Mouse (Mus musculus): ENCODE measurements at regions not wholly inside any gene's neighbourhood (a gene's known extent, or its start where the extent isn't known, plus 50 kb on each side); places are given as distances from the start of the nearest gene placed in this dataset.

GRCm38 (mm10) chr17:64425811-64426210 lies 94.1 kb upstream of the Pja2 start:
- 97% methylated on average over 1 of the region's 1 CpGs for WGBS
- DNase-seq (ENCODE audit: low spot score) = no peak

GRCm38 (mm10) chr17:64426536-64426935 lies 94.8 kb upstream of the Pja2 start:
- 84% methylated on average over 5 of the region's 5 CpGs for WGBS
- no peak for ATAC-seq (ENCODE audit: low FRiP score)
- H3K36me3 ChIP-seq (ENCODE audit: control insufficient read depth, insufficient read depth, low read length) = no peaks in the 10 kb centered on the region
- H3K27ac ChIP-seq (ENCODE audit: low read depth, low read length) = no peak overlapping the region
- H3K4me1 ChIP-seq (replicated peaks; ENCODE audit: control insufficient read depth, insufficient read depth, low read length) = no peaks in the 10 kb centered on the region
- no peak overlapping the region for H3K4me2 ChIP-seq (replicated peaks; ENCODE audit: low read depth, low read length)
- no peaks in the 10 kb centered on the region for H3K9me3 ChIP-seq (ENCODE audit: control insufficient read depth, low read length)
- DNase-seq (ENCODE audit: low spot score) = no peak
- no peak overlapping the region for H3K9ac ChIP-seq (ENCODE audit: low read depth, low read length)
- H3K27me3 ChIP-seq (ENCODE audit: control insufficient read depth, insufficient read depth, low read length) = no peaks in the 10 kb centered on the region
- H3K4me3 ChIP-seq (ENCODE audit: low read depth, low read length) = no peak overlapping the region

More at GRCm38 (mm10) chr17:64425811-64426210, 94.1 kb upstream of the Pja2 start:
- Histone ChIP-seq H3K9me3 (ENCODE audit: control insufficient read depth, low read length) (no peaks in the 10 kb centered on the region), H3K9ac (ENCODE audit: low read depth, low read length) (no peak overlapping the region), H3K27ac (ENCODE audit: low read depth, low read length) (no peak overlapping the region), H3K4me3 (ENCODE audit: low read depth, low read length) (no peak overlapping the region), H3K4me1 (replicated peaks; ENCODE audit: control insufficient read depth, insufficient read depth, low read length) (no peaks in the 10 kb centered on the region), H3K4me2 (replicated peaks; ENCODE audit: low read depth, low read length) (no peak overlapping the region), H3K27me3 (ENCODE audit: control insufficient read depth, insufficient read depth, low read length) (no peaks in the 10 kb centered on the region), H3K36me3 (ENCODE audit: control insufficient read depth, insufficient read depth, low read length) (no peaks in the 10 kb centered on the region)
- ATAC-seq (ENCODE audit: low FRiP score) = no peak

GRCm38 (mm10) chr17:64439571-64439970 lies 107.9 kb upstream of the Pja2 start:
- H3K4me1 ChIP-seq (replicated peaks; ENCODE audit: control insufficient read depth, insufficient read depth, low read length) = no peaks in the 10 kb centered on the region
- ATAC-seq (ENCODE audit: low FRiP score) = no peak
- no peak for DNase-seq (ENCODE audit: low spot score)
- H3K9ac ChIP-seq (ENCODE audit: low read depth, low read length) = no peak overlapping the region
- no peaks in the 10 kb centered on the region for H3K27me3 ChIP-seq (ENCODE audit: control insufficient read depth, insufficient read depth, low read length)
- H3K9me3 ChIP-seq (ENCODE audit: control insufficient read depth, low read length) = no peaks in the 10 kb centered on the region
- no peak overlapping the region for H3K4me3 ChIP-seq (ENCODE audit: low read depth, low read length)
- no peak overlapping the region for H3K27ac ChIP-seq (ENCODE audit: low read depth, low read length)
- WGBS = 92% methylated on average over 1 of the region's 1 CpGs
- no peaks in the 10 kb centered on the region for H3K36me3 ChIP-seq (ENCODE audit: control insufficient read depth, insufficient read depth, low read length)
- H3K4me2 ChIP-seq (replicated peaks; ENCODE audit: low read depth, low read length) = no peak overlapping the region

GRCm38 (mm10) chr17:64454736-64455135 lies 123.0 kb upstream of the Pja2 start:
- no peaks in the 10 kb centered on the region for H3K4me1 ChIP-seq (replicated peaks; ENCODE audit: control insufficient read depth, insufficient read depth, low read length)
- no peak overlapping the region for H3K27ac ChIP-seq (ENCODE audit: low read depth, low read length)
- DNase-seq (ENCODE audit: low spot score) = no peak
- no peak overlapping the region for H3K4me2 ChIP-seq (replicated peaks; ENCODE audit: low read depth, low read length)
- H3K9me3 ChIP-seq (ENCODE audit: control insufficient read depth, low read length) = no peaks in the 10 kb centered on the region
- no peak overlapping the region for H3K9ac ChIP-seq (ENCODE audit: low read depth, low read length)
- no peak overlapping the region for H3K4me3 ChIP-seq (ENCODE audit: low read depth, low read length)
- H3K27me3 ChIP-seq (ENCODE audit: control insufficient read depth, insufficient read depth, low read length) = no peaks in the 10 kb centered on the region
- H3K36me3 ChIP-seq (ENCODE audit: control insufficient read depth, insufficient read depth, low read length) = no peaks in the 10 kb centered on the region
- no peak for ATAC-seq (ENCODE audit: low FRiP score)
- 66% methylated on average over 2 of the region's 2 CpGs for WGBS

- no peaks in the 10 kb centered on the region for H3K4me1 ChIP-seq (replicated peaks; ENCODE audit: control insufficient read depth, insufficient read depth, low read length)
- WGBS = 82% methylated on average over 7 of the region's 7 CpGs
- H3K4me3 ChIP-seq (ENCODE audit: low read depth, low read length) = no peak overlapping the region
- ATAC-seq (ENCODE audit: low FRiP score) = no peak
- H3K9ac ChIP-seq (ENCODE audit: low read depth, low read length) = no peak overlapping the region
- no peak overlapping the region for H3K4me2 ChIP-seq (replicated peaks; ENCODE audit: low read depth, low read length)
- no peaks in the 10 kb centered on the region for H3K27me3 ChIP-seq (ENCODE audit: control insufficient read depth, insufficient read depth, low read length)
- H3K36me3 ChIP-seq (ENCODE audit: control insufficient read depth, insufficient read depth, low read length) = no peaks in the 10 kb centered on the region
- no peaks in the 10 kb centered on the region for H3K9me3 ChIP-seq (ENCODE audit: control insufficient read depth, low read length)
- DNase-seq (ENCODE audit: low spot score) = no peak
- no peak overlapping the region for H3K27ac ChIP-seq (ENCODE audit: low read depth, low read length)
Observed at GRCm38 (mm10) chr17:64466273-64466672, 134.3 kb upstream of the Man2a1 start.

- ATAC-seq (ENCODE audit: low FRiP score) (no peak), DNase-seq (ENCODE audit: low spot score) (no peak)
- H3K4me3 ChIP-seq (ENCODE audit: low read depth, low read length) = no peak overlapping the region
- no peak overlapping the region for H3K9ac ChIP-seq (ENCODE audit: low read depth, low read length)
- no peaks in the 10 kb centered on the region for H3K36me3 ChIP-seq (ENCODE audit: control insufficient read depth, insufficient read depth, low read length)
- no peak overlapping the region for H3K27ac ChIP-seq (ENCODE audit: low read depth, low read length)
- H3K4me2 ChIP-seq (replicated peaks; ENCODE audit: low read depth, low read length) = no peak overlapping the region
- 82% methylated on average over 9 of the region's 9 CpGs for WGBS
- H3K27me3 ChIP-seq (ENCODE audit: control insufficient read depth, insufficient read depth, low read length) = no peaks in the 10 kb centered on the region
- no peaks in the 10 kb centered on the region for H3K4me1 ChIP-seq (replicated peaks; ENCODE audit: control insufficient read depth, insufficient read depth, low read length)
- H3K9me3 ChIP-seq (ENCODE audit: control insufficient read depth, low read length) = no peaks in the 10 kb centered on the region
Observed at GRCm38 (mm10) chr17:64466746-64467145, 133.8 kb upstream of the Man2a1 start.

- H3K27ac ChIP-seq (ENCODE audit: low read depth, low read length) = no peak overlapping the region
- no peaks in the 10 kb centered on the region for H3K4me1 ChIP-seq (replicated peaks; ENCODE audit: control insufficient read depth, insufficient read depth, low read length)
- no peak overlapping the region for H3K4me2 ChIP-seq (replicated peaks; ENCODE audit: low read depth, low read length)
- H3K4me3 ChIP-seq (ENCODE audit: low read depth, low read length) = no peak overlapping the region
- no peak overlapping the region for H3K9ac ChIP-seq (ENCODE audit: low read depth, low read length)
- no peaks in the 10 kb centered on the region for H3K9me3 ChIP-seq (ENCODE audit: control insufficient read depth, low read length)
- DNase-seq (ENCODE audit: low spot score) (no peak), ATAC-seq (ENCODE audit: low FRiP score) (no peak)
- H3K27me3 ChIP-seq (ENCODE audit: control insufficient read depth, insufficient read depth, low read length) = no peaks in the 10 kb centered on the region
- no peaks in the 10 kb centered on the region for H3K36me3 ChIP-seq (ENCODE audit: control insufficient read depth, insufficient read depth, low read length)
- 69% methylated on average over 10 of the region's 12 CpGs for WGBS
Observed at GRCm38 (mm10) chr17:64467297-64467696, 133.2 kb upstream of the Man2a1 start.

- Histone ChIP-seq H3K4me2 (replicated peaks; ENCODE audit: low read depth, low read length) (no peak overlapping the region), H3K36me3 (ENCODE audit: control insufficient read depth, insufficient read depth, low read length) (no peaks in the 10 kb centered on the region), H3K27ac (ENCODE audit: low read depth, low read length) (no peak overlapping the region), H3K4me3 (ENCODE audit: low read depth, low read length) (no peak overlapping the region), H3K9me3 (ENCODE audit: control insufficient read depth, low read length) (no peaks in the 10 kb centered on the region), H3K4me1 (replicated peaks; ENCODE audit: control insufficient read depth, insufficient read depth, low read length) (no peaks in the 10 kb centered on the region), H3K9ac (ENCODE audit: low read depth, low read length) (no peak overlapping the region), H3K27me3 (ENCODE audit: control insufficient read depth, insufficient read depth, low read length) (no peaks in the 10 kb centered on the region)
- WGBS = 31% methylated on average over 12 of the region's 12 CpGs
- DNase-seq (ENCODE audit: low spot score) = peak; percentile 19
- no peak for ATAC-seq (ENCODE audit: low FRiP score)
Observed at GRCm38 (mm10) chr17:64469754-64470400, 130.7 kb upstream of the Man2a1 start.

- ATAC-seq (ENCODE audit: low FRiP score) = no peak
- WGBS = 32% methylated on average over 1 of the region's 1 CpGs
- no peak overlapping the region for H3K4me3 ChIP-seq (ENCODE audit: low read depth, low read length)
Observed at GRCm38 (mm10) chr17:64480607-64481038, 119.9 kb upstream of the Man2a1 start.

More at GRCm38 (mm10) chr17:64480607-64481038, 119.9 kb upstream of the Man2a1 start:
- H3K27me3 ChIP-seq (ENCODE audit: control insufficient read depth, insufficient read depth, low read length) = no peaks in the 10 kb centered on the region
- H3K36me3 ChIP-seq (ENCODE audit: control insufficient read depth, insufficient read depth, low read length) = no peaks in the 10 kb centered on the region
- no peak for DNase-seq (ENCODE audit: low spot score)
- H3K4me2 ChIP-seq (replicated peaks; ENCODE audit: low read depth, low read length) = no peak overlapping the region
- H3K4me1 ChIP-seq (replicated peaks; ENCODE audit: control insufficient read depth, insufficient read depth, low read length) = no peaks in the 10 kb centered on the region
- no peak overlapping the region for H3K27ac ChIP-seq (ENCODE audit: low read depth, low read length)
- H3K9me3 ChIP-seq (ENCODE audit: control insufficient read depth, low read length) = no peaks in the 10 kb centered on the region
- no peak overlapping the region for H3K9ac ChIP-seq (ENCODE audit: low read depth, low read length)
